Mouse (Mus musculus): ENCODE results near the gene Fam43b. TPM values are rescaled to one million over a fixed set of nuclear protein-coding genes. Genes with fewer than 3 reads are reported as not detected.
"Not testable (repeated sequence)": the region's sequence is repeated elsewhere in the genome, so short reads cannot be mapped to it uniquely, and the experiment has no call there.

Gene Fam43b
- polyA plus RNA-seq (2016; fragmentation: Nextera tagmentation; extraction: Ambion mirVana): 0.06 TPM in 1 of 2 replicates, not detected in the other

DNA sequence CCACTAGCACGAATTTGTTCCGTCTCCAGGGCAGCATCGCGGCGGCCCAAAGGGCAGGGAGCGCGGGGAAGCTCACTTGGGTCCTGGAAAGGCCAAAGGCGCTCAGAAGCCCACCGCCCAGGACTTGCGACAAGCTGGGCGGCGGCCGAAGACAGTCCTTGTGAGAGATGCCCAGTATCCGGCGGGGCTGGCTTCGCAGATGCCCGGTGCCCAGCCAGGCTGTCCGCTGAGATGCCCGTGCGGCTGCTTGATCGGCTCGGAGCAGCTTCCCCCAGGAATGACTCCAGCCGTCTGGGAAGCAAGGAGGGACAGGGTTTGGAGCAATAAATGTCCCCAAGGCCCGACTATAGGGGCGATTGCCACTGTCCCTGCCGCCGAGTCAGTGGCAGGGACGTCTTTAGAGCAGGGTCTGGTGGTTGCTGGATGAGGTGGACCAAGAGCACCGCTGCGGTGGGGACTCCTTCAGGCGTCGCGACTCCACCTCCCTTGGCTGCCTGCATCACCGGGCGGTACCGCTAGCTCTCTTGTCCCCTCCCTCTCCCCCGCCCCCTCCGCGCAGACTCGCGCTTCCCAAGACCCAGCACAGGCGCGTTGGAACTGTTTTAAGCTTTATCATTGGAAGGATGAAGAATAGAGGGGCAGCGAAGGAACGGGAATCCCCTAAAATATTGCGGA, at the start of gene Fam43b:
Gene Fam43b, minus strand, starts transcription at position 558 of the 675 bp plus-strand sequence.
- peaks cover 92% of the 10 kb centered on the region for H3K27me3 ChIP-seq (replicated peaks)
- H3K4me3 ChIP-seq: peak within 1 kb of the TSS; percentile 41
- no peak within 1 kb of the TSS for H3K27ac ChIP-seq (ENCODE audit: poor library complexity, severe bottlenecking)
- H3K9ac ChIP-seq: peak within 1 kb of the TSS; percentile 26; the same call in 1 of the 2 replicates
- H3K9me3 ChIP-seq (replicated peaks): no peaks in the 10 kb centered on the region
- 2% methylated on average over 46 of the region's 46 CpGs for WGBS
- no peaks in the 10 kb centered on the region for H3K36me3 ChIP-seq
- no peak for ATAC-seq (ENCODE audit: insufficient number of reproducible peaks, low FRiP score)
- peaks cover 25% of the 10 kb centered on the region for H3K4me1 ChIP-seq (replicated peaks)
- H3K4me2 ChIP-seq: peak within 1 kb of the TSS; percentile 68

DNA sequence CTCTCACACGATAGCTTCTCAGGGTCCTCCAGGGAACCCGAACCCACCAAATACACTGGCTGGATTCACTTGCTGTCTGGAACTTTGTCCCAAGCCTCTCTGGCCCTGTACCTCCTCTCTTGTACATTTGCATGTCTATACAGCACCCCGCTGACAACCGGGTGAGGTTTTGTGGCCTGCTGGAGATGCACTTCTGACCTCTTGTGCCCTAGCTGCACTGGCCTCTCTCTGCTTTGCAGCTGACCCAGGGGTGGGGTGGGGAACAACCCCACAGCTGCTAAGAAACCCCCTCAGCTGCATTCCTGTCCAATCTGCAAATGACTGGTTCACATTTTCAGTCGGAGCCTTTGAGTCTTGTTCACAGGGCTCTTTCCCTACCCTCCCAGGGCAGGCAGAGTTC, 48.6 kb upstream of the Fam43b start:
- H3K4me3 ChIP-seq: no peak overlapping the region
- 27% methylated on average over 5 of the region's 5 CpGs for WGBS

DNA sequence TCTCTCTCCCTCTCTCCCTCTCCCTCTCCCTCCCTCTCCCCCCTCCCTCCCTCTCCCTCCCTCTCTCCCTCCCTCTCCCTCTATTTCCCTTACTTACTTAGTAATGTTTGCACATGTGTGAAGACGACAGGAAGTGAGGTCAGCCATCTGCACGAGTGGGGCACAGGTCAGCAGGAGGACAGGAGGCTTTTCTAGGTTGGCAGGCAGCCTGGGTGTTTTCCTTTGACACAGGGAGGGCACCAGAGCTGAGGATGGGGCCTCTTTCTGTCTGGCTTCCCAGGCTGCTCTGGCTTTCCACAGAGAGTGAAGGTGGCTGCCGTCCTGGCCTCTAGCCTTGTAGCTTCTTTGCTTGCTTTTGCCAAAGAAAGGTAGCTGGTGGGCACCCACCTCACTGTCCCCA, 43.7 kb upstream of the Fam43b start:
- 65% methylated on average over 3 of the region's 3 CpGs for WGBS
- no peak overlapping the region for H3K27ac ChIP-seq (ENCODE audit: poor library complexity, severe bottlenecking)
- no peak overlapping the region for H3K4me3 ChIP-seq
- H3K36me3 ChIP-seq: peaks cover 68% of the 10 kb centered on the region
- H3K4me1 ChIP-seq (replicated peaks): peaks cover 11% of the 10 kb centered on the region
- H3K9ac ChIP-seq: no peak overlapping the region
- H3K9me3 ChIP-seq (replicated peaks): no peaks in the 10 kb centered on the region
- H3K27me3 ChIP-seq (replicated peaks): no peaks in the 10 kb centered on the region; the same call in 1 of the 2 replicates
- H3K4me2 ChIP-seq: no peak overlapping the region
- ATAC-seq (ENCODE audit: insufficient number of reproducible peaks, low FRiP score): no peak

More for the DNA sequence above, 48.6 kb upstream of the Fam43b start:
- H3K4me1 ChIP-seq (replicated peaks): no peaks in the 10 kb centered on the region
- no peak overlapping the region for H3K4me2 ChIP-seq
- no peak overlapping the region for H3K27ac ChIP-seq (ENCODE audit: poor library complexity, severe bottlenecking)
- ATAC-seq (ENCODE audit: insufficient number of reproducible peaks, low FRiP score): no peak
- peaks cover 26% of the 10 kb centered on the region for H3K36me3 ChIP-seq
- H3K27me3 ChIP-seq (replicated peaks): peaks cover 44% of the 10 kb centered on the region
- no peak overlapping the region for H3K9ac ChIP-seq
- H3K9me3 ChIP-seq (replicated peaks): no peaks in the 10 kb centered on the region

- peak within 1 kb of the TSS; percentile 87 for H3K4me2 ChIP-seq
- peaks cover 39% of the 10 kb centered on the region for H3K36me3 ChIP-seq
- peak within 1 kb of the TSS; percentile 88 for H3K4me3 ChIP-seq
- 1% methylated on average over 64 of the region's 64 CpGs for WGBS
- 0 out of 2 replicates have a peak within 1 kb of the TSS, but pooled peaks have one; percentile 15 for H3K27ac ChIP-seq (ENCODE audit: poor library complexity, severe bottlenecking)
- H3K9ac ChIP-seq: peak within 1 kb of the TSS; percentile 85
- peak; percentile 94 for ATAC-seq (ENCODE audit: insufficient number of reproducible peaks, low FRiP score)
- peaks cover 11% of the 10 kb centered on the region for H3K4me1 ChIP-seq (replicated peaks)
- no peaks in the 10 kb centered on the region for H3K9me3 ChIP-seq (replicated peaks)
- H3K27me3 ChIP-seq (replicated peaks): peaks cover 5% of the 10 kb centered on the region; the same call in 1 of the 2 replicates
These were observed 38.3 kb upstream of the Fam43b start, which contains the start of gene Mul1 for GRCm38 (mm10) chr4:138434347-138435316. TSS of gene Mul1 (plus strand) at chr4:138434671.

GRCm38 (mm10) chr4:138431340-138431739, 35.0 kb upstream of the Fam43b start:
- H3K4me3 ChIP-seq: no peak overlapping the region
- peaks cover 11% of the 10 kb centered on the region for H3K4me1 ChIP-seq (replicated peaks)
- H3K9me3 ChIP-seq (replicated peaks): no peaks in the 10 kb centered on the region
- ATAC-seq (ENCODE audit: insufficient number of reproducible peaks, low FRiP score): no peak
- peaks cover 21% of the 10 kb centered on the region for H3K27me3 ChIP-seq (replicated peaks)
- no peak overlapping the region for H3K27ac ChIP-seq (ENCODE audit: poor library complexity, severe bottlenecking)
- 44% methylated on average over 8 of the region's 8 CpGs for WGBS
- no peak overlapping the region for H3K9ac ChIP-seq
- H3K4me2 ChIP-seq: no peak overlapping the region
- H3K36me3 ChIP-seq: peaks cover 6% of the 10 kb centered on the region

GRCm38 (mm10) chr4:138429778-138430177, 33.5 kb upstream of the Fam43b start:
- H3K36me3 ChIP-seq: no peaks in the 10 kb centered on the region
- H3K9me3 ChIP-seq (replicated peaks): no peaks in the 10 kb centered on the region
- ATAC-seq (ENCODE audit: insufficient number of reproducible peaks, low FRiP score): no peak
- H3K27ac ChIP-seq (ENCODE audit: poor library complexity, severe bottlenecking): no peak overlapping the region
- no peak overlapping the region for H3K9ac ChIP-seq
- WGBS: 40% methylated on average over 3 of the region's 3 CpGs
- no peak overlapping the region for H3K4me2 ChIP-seq
- H3K27me3 ChIP-seq (replicated peaks): peaks cover 21% of the 10 kb centered on the region
- H3K4me1 ChIP-seq (replicated peaks): no peaks in the 10 kb centered on the region
- no peak overlapping the region for H3K4me3 ChIP-seq

- Histone ChIP-seq H3K27ac (ENCODE audit: poor library complexity, severe bottlenecking) (no peak overlapping the region), H3K4me3 (no peak overlapping the region), H3K4me1 (replicated peaks) (no peaks in the 10 kb centered on the region), H3K4me2 (0 out of 2 replicates have a peak overlapping the region, but pooled peaks have one; percentile 20), H3K9me3 (replicated peaks) (0 out of 2 replicates have a peak, but pooled peaks cover 10% of the 10 kb centered on the region), H3K27me3 (replicated peaks) (peaks cover 20% of the 10 kb centered on the region), H3K9ac (no peak overlapping the region), H3K36me3 (no peaks in the 10 kb centered on the region)
- no peak for ATAC-seq (ENCODE audit: insufficient number of reproducible peaks, low FRiP score)
- WGBS: 37% methylated on average over 22 of the region's 22 CpGs
These were observed 30.7 kb upstream of the Fam43b start for GRCm38 (mm10) chr4:138426778-138427705.

- H3K9ac ChIP-seq; ATAC-seq (ENCODE audit: insufficient number of reproducible peaks, low FRiP score); H3K4me3 ChIP-seq; H3K27ac ChIP-seq (ENCODE audit: poor library complexity, severe bottlenecking); H3K4me1 ChIP-seq (replicated peaks); H3K4me2 ChIP-seq; H3K9me3 ChIP-seq (replicated peaks); H3K36me3 ChIP-seq: not testable (repeated sequence)
- peaks cover 31% of the 10 kb centered on the region for H3K27me3 ChIP-seq (replicated peaks)
- 85% methylated on average over 14 of the region's 14 CpGs for WGBS
These were observed 29.3 kb upstream of the Fam43b start for GRCm38 (mm10) chr4:138425604-138426003.

DNA sequence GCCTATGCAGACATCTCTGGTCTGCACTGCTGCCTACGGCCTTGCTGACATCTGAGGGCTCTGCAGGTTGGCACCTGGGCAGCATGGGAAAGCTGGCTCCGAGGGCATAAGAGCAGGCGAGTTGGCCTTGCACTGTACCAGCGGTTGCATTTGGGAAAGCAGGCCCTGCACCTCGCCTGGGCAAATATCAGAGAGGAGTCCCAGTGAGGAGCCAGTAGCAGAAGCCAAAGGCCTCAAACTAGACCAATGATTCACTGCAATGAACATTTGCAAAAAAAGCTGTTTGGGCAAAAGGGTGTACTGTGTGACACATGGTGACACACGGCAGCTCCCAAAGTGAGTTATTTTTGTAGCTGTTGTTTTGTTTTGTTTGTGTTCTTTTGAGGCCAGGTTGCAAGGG, 28.7 kb upstream of the Fam43b start:
- 73% methylated on average over 6 of the region's 6 CpGs for WGBS
- no peaks in the 10 kb centered on the region for H3K4me1 ChIP-seq (replicated peaks)
- H3K9me3 ChIP-seq (replicated peaks): 0 out of 2 replicates have a peak, but pooled peaks cover 10% of the 10 kb centered on the region
- peaks cover 37% of the 10 kb centered on the region for H3K27me3 ChIP-seq (replicated peaks)
- no peak overlapping the region for H3K4me3 ChIP-seq
- no peak overlapping the region for H3K9ac ChIP-seq
- no peak overlapping the region for H3K4me2 ChIP-seq
- no peaks in the 10 kb centered on the region for H3K36me3 ChIP-seq
- ATAC-seq (ENCODE audit: insufficient number of reproducible peaks, low FRiP score): no peak
- no peak overlapping the region for H3K27ac ChIP-seq (ENCODE audit: poor library complexity, severe bottlenecking)

- Histone ChIP-seq H3K27ac (ENCODE audit: poor library complexity, severe bottlenecking) (no peak overlapping the region), H3K36me3 (no peaks in the 10 kb centered on the region), H3K27me3 (replicated peaks) (peaks cover 43% of the 10 kb centered on the region), H3K9ac (no peak overlapping the region), H3K4me3 (no peak overlapping the region), H3K4me2 (no peak overlapping the region), H3K9me3 (replicated peaks) (peaks cover 10% of the 10 kb centered on the region; the same call in 1 of the 2 replicates), H3K4me1 (replicated peaks) (peaks cover 7% of the 10 kb centered on the region)
- no peak for ATAC-seq (ENCODE audit: insufficient number of reproducible peaks, low FRiP score)
- WGBS: 56% methylated on average over 11 of the region's 11 CpGs
These were observed 22.1 kb upstream of the Fam43b start for GRCm38 (mm10) chr4:138418340-138418957.
